Mouse (Mus musculus): ENCODE results near the gene Samd4. TPM values are rescaled to one million over a fixed set of nuclear protein-coding genes. Genes with fewer than 3 reads are reported as not detected.

The Samd4 gene
- polyA plus RNA-seq, 1 experiment from 2014 or later: 5.0 TPM

DNA sequence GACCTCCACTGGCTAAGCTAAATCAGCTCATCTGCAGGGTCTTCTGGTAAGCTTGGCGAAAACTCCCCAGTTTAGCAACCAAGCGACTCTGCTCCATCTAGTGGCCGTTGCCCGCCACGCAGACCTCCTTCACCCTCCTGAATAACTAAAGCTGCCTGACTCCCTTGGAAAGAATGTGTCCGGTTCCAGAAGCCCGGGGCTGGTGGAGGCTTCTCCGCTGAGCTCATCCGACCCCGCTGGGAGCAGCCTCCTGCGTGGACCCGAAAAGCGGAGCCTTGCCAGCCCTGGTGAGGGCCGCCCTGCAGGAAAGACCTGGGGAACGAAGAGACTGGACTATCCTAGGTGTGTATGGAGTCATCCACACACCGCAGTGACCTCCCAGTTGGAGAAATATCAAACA is 204.1 kb downstream of the Samd4 start:
- H3K4me1 ChIP-seq: peaks cover 8% of the 10 kb centered on the region
- no peaks in the 10 kb centered on the region for H3K9me3 ChIP-seq
- no peaks in the 10 kb centered on the region for H3K36me3 ChIP-seq (replicated peaks)
- H3K27me3 ChIP-seq: no peaks in the 10 kb centered on the region
- 3% methylated on average over 16 of the region's 16 CpGs for WGBS
- peak overlapping the region; percentile 33 for H3K4me3 ChIP-seq (replicated peaks)
- peak; percentile 80 for ATAC-seq (ENCODE audit: low FRiP score)
- peak overlapping the region; percentile 33; the same call in 1 of the 2 replicates for H3K9ac ChIP-seq
- H3K27ac ChIP-seq: no peak overlapping the region
- peak overlapping the region; percentile 62 for H3K4me2 ChIP-seq

DNA sequence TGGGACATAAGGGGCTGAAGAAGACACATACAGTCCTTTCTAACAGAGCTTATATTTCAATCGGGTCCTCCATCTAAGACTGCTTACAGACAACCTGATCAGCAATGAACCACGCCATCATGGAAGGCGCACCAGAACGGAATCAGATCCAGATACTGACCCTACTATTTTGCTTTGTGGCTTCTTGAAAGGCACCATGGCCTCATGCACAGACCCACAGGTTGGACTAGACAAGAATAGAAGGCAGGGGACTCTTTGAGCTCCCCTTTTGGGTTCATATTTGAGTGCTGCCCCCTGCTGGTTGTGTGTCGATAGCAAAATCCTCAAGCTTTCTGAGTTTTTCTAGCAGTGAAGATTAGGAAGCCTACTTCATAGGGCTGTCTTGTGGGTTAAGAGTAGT is 204.5 kb downstream of the Samd4 start:
- no peak overlapping the region for H3K27ac ChIP-seq
- peaks cover 8% of the 10 kb centered on the region for H3K4me1 ChIP-seq
- H3K9ac ChIP-seq: peak overlapping the region; percentile 33; the same call in 1 of the 2 replicates
- H3K4me3 ChIP-seq (replicated peaks): peak overlapping the region; percentile 33
- peak; percentile 36 for ATAC-seq (ENCODE audit: low FRiP score)
- WGBS: 31% methylated on average over 5 of the region's 5 CpGs
- H3K36me3 ChIP-seq (replicated peaks): no peaks in the 10 kb centered on the region
- no peaks in the 10 kb centered on the region for H3K27me3 ChIP-seq
- H3K4me2 ChIP-seq: peak overlapping the region; percentile 62
- H3K9me3 ChIP-seq: no peaks in the 10 kb centered on the region

- no peak overlapping the region for H3K27ac ChIP-seq
- no peaks in the 10 kb centered on the region for H3K27me3 ChIP-seq
- no peak overlapping the region for H3K9ac ChIP-seq
- 82% methylated on average over 12 of the region's 12 CpGs for WGBS
- no peak overlapping the region for H3K4me3 ChIP-seq (replicated peaks)
- H3K4me1 ChIP-seq: peaks cover 8% of the 10 kb centered on the region
- no peak for ATAC-seq (ENCODE audit: low FRiP score)
- H3K36me3 ChIP-seq (replicated peaks): no peaks in the 10 kb centered on the region
- no peak overlapping the region for H3K4me2 ChIP-seq
- H3K9me3 ChIP-seq: no peaks in the 10 kb centered on the region
These were observed 205.1 kb downstream of the Samd4 start for GRCm38 (mm10) chr14:47087669-47088250.

GRCm38 (mm10) chr14:47088339-47088738 is 205.7 kb downstream of the Samd4 start:
- ATAC-seq (ENCODE audit: low FRiP score): no peak
- Histone ChIP-seq H3K4me2 (no peak overlapping the region), H3K9ac (no peak overlapping the region), H3K27ac (no peak overlapping the region), H3K27me3 (no peaks in the 10 kb centered on the region), H3K36me3 (replicated peaks) (no peaks in the 10 kb centered on the region), H3K4me1 (peaks cover 8% of the 10 kb centered on the region), H3K9me3 (no peaks in the 10 kb centered on the region), H3K4me3 (replicated peaks) (no peak overlapping the region)
- WGBS: 61% methylated on average over 1 of the region's 1 CpGs

- no peak for ATAC-seq (ENCODE audit: low FRiP score)
These were observed 206.5 kb downstream of the Samd4 start for GRCm38 (mm10) chr14:47089153-47089552.

GRCm38 (mm10) chr14:47091908-47092307 is 209.3 kb downstream of the Samd4 start:
- Histone ChIP-seq H3K4me2 (no peak overlapping the region), H3K4me3 (replicated peaks) (no peak overlapping the region), H3K27ac (no peak overlapping the region), H3K27me3 (no peaks in the 10 kb centered on the region), H3K4me1 (peaks cover 3% of the 10 kb centered on the region), H3K9me3 (no peaks in the 10 kb centered on the region), H3K9ac (no peak overlapping the region), H3K36me3 (replicated peaks) (no peaks in the 10 kb centered on the region)
- WGBS: 96% methylated on average over 6 of the region's 6 CpGs
- ATAC-seq (ENCODE audit: low FRiP score): no peak

More at GRCm38 (mm10) chr14:47089153-47089552, 206.5 kb downstream of the Samd4 start:
- no peaks in the 10 kb centered on the region for H3K9me3 ChIP-seq
- H3K27me3 ChIP-seq: no peaks in the 10 kb centered on the region
- 84% methylated on average over 6 of the region's 6 CpGs for WGBS
- peaks cover 8% of the 10 kb centered on the region for H3K4me1 ChIP-seq
- H3K27ac ChIP-seq: no peak overlapping the region
- no peak overlapping the region for H3K9ac ChIP-seq
- no peak overlapping the region for H3K4me2 ChIP-seq
- no peak overlapping the region for H3K4me3 ChIP-seq (replicated peaks)
- no peaks in the 10 kb centered on the region for H3K36me3 ChIP-seq (replicated peaks)

DNA sequence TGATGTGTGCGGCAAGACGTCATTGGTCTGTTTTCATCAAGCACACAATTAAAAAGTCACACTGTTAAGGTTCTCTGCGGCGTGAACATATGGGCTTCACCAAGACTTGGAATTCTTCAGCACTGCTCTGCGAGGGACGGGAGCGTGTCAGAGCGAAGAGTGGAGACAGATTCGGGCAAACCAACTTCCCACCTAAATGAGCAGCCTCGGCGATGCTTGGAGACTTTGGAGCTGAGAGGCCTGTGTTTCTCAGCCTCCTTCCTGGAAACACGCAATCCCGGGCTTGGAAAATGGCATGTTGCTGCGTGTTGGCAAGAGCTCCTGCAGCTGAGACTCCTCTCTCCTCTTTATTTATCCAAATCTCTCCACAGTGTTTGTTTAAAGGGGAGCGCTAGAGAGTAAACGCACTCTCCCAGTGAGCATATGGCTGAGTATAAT is 210.7 kb downstream of the Samd4 start:
- peak overlapping the region; percentile 42; the same call in 1 of the 2 replicates for H3K27ac ChIP-seq
- no peaks in the 10 kb centered on the region for H3K9me3 ChIP-seq
- WGBS: 85% methylated on average over 16 of the region's 16 CpGs
- H3K36me3 ChIP-seq (replicated peaks): no peaks in the 10 kb centered on the region
- no peaks in the 10 kb centered on the region for H3K27me3 ChIP-seq
- ATAC-seq (ENCODE audit: low FRiP score): no peak
- no peak overlapping the region for H3K4me3 ChIP-seq (replicated peaks)
- H3K4me2 ChIP-seq: no peak overlapping the region
- no peak overlapping the region for H3K9ac ChIP-seq
- H3K4me1 ChIP-seq: no peaks in the 10 kb centered on the region

DNA sequence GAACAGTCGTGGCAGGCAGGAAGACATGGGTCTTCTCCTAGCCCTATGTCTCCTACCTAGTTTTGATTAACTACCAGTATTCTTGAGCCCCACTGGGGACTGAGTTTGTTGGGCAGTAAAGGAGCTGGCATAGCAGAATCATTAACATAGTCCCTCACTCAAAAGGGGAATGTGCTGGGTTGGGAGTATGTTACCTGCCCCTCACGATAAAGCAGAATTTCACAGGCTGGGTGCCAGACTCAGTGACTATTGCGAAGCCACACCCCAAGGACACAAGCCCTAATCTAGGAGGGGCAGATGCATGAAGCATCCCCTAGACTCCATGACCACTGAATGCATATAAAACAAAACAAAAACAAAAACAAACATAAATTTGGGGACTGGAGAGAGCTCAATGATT is 212.4 kb downstream of the Samd4 start:
- ATAC-seq (ENCODE audit: low FRiP score): no peak
- Histone ChIP-seq H3K9me3 (no peaks in the 10 kb centered on the region), H3K9ac (no peak overlapping the region), H3K4me2 (no peak overlapping the region), H3K27ac (no peak overlapping the region), H3K36me3 (replicated peaks) (no peaks in the 10 kb centered on the region), H3K4me1 (no peaks in the 10 kb centered on the region), H3K4me3 (replicated peaks) (no peak overlapping the region), H3K27me3 (no peaks in the 10 kb centered on the region)
- WGBS: 87% methylated on average over 3 of the region's 3 CpGs

GRCm38 (mm10) chr14:47096357-47096756 is 213.7 kb downstream of the Samd4 start:
- no peaks in the 10 kb centered on the region for H3K4me1 ChIP-seq
- no peak overlapping the region for H3K4me2 ChIP-seq
- no peak overlapping the region for H3K27ac ChIP-seq
- no peak overlapping the region for H3K4me3 ChIP-seq (replicated peaks)
- no peaks in the 10 kb centered on the region for H3K9me3 ChIP-seq
- ATAC-seq (ENCODE audit: low FRiP score): no peak
- no peaks in the 10 kb centered on the region for H3K27me3 ChIP-seq
- 90% methylated on average over 5 of the region's 5 CpGs for WGBS
- no peak overlapping the region for H3K9ac ChIP-seq
- H3K36me3 ChIP-seq (replicated peaks): no peaks in the 10 kb centered on the region

DNA sequence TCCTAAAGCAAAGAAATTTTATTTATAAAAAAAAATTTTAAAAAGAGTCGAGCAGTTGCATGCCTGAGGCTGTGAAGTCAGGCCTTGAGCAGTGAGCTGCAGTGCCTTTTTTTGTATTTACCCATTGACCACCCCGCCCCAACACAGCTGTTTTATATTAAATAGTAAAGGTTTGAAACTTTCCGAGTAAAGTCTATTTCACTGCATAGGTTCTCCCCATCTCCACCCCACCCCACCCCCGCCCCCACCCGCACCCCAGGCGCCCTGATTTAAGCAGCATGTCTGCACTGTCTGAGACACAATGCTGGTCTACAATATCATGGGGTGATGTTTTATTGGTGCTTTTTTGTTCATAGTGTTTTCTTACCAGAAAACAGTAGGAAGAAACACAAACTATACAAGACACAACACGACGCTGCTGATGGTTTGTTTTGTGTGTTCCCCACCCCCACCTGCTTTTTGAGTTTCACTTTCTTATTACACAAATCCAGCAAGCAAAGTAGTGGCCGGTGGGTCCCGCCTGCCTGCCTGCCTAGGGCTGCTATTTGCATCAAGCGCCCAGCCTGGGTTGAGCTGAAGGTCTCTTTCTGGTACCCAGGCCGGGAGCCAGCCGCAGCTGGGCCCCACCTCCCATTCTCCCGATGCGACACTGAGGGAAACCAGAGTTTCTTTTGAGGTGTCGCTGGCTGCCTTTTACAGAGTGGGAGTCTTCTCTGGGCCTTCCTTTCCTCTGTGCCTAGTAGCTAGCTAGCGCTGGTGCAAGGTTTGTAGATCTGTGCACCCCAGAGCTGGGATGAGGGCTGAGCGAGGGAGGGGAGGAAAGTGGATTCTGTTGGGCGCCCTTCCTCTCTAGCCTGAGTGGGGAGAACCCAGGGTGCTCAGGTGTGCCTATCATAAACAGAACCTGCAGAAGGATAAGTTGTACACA is 221.9 kb downstream of the Samd4 start:
- Histone ChIP-seq H3K9me3 (no peaks in the 10 kb centered on the region), H3K4me3 (replicated peaks) (no peak overlapping the region), H3K27ac (no peak overlapping the region), H3K4me2 (no peak overlapping the region), H3K9ac (no peak overlapping the region), H3K36me3 (replicated peaks) (no peaks in the 10 kb centered on the region), H3K27me3 (no peaks in the 10 kb centered on the region), H3K4me1 (peaks cover 5% of the 10 kb centered on the region; the same call in 1 of the 2 replicates)
- WGBS: 35% methylated on average over 19 of the region's 19 CpGs
- no peak for ATAC-seq (ENCODE audit: low FRiP score)

GRCm38 (mm10) chr14:47105174-47105557 is 222.5 kb downstream of the Samd4 start:
- no peak overlapping the region for H3K27ac ChIP-seq
- H3K9ac ChIP-seq: no peak overlapping the region
- no peak overlapping the region for H3K4me3 ChIP-seq (replicated peaks)
- H3K36me3 ChIP-seq (replicated peaks): no peaks in the 10 kb centered on the region
- no peaks in the 10 kb centered on the region for H3K27me3 ChIP-seq
- H3K9me3 ChIP-seq: no peaks in the 10 kb centered on the region
- no peak overlapping the region for H3K4me2 ChIP-seq
- 87% methylated on average over 3 of the region's 3 CpGs for WGBS
- peaks cover 5% of the 10 kb centered on the region; the same call in 1 of the 2 replicates for H3K4me1 ChIP-seq
- ATAC-seq (ENCODE audit: low FRiP score): no peak

GRCm38 (mm10) chr14:47105755-47106154 is 223.1 kb downstream of the Samd4 start:
- 93% methylated on average over 3 of the region's 3 CpGs for WGBS
- Histone ChIP-seq H3K4me3 (replicated peaks) (no peak overlapping the region), H3K4me2 (no peak overlapping the region), H3K9me3 (no peaks in the 10 kb centered on the region), H3K9ac (no peak overlapping the region), H3K4me1 (peaks cover 5% of the 10 kb centered on the region; the same call in 1 of the 2 replicates), H3K27ac (no peak overlapping the region), H3K27me3 (no peaks in the 10 kb centered on the region), H3K36me3 (replicated peaks) (no peaks in the 10 kb centered on the region)
- ATAC-seq (ENCODE audit: low FRiP score): no peak

Measured in forebrain, embryonic 12.5 days (tissue).